Mouse (Mus musculus): ENCODE measurements at regions not wholly inside any gene's neighbourhood (a gene's known extent, or its start where the extent isn't known, plus 50 kb on each side); places are given as distances from the start of the nearest gene placed in this dataset.

DNA sequence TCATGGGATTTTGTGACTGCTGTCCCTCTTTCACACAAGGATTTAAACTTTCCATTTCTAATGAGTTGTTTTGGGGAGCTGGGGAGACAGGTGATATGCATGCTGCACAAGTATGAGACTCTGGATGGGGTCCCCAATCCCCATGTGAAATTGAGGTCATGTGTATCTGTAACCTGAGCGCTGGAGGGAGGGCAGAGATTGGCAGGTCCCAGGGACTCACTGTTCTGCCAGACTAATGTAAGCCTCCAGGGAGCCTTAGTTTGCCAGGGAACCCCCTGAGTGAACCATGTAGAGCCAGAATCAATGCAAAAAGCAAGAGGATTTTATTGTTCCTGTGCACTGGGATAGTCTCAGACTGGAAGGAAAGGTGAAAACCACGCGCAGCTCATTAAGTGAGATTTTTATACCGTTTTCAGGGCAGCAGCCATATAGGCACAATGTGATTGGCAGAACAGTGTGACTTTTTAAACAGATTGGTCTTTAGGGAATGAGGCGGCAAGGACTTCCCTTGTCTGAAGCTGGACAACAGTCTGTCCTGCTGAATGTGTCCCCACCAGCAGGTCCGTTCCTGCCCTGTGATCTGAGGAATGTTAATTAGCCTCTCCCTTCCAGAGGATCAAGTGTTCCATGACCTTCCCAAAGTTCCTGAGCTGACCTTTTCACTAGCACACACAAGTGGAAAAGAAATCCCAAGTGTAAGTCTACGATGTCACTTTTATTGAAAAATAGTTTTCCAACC lies 59.9 kb upstream of the Oxgr1 start:
- intact Hi-C loops (cut with DNase I; ENCODE audit: low total_unique reads) = no loop called here
- DNase-seq = peak; percentile 10

DNA sequence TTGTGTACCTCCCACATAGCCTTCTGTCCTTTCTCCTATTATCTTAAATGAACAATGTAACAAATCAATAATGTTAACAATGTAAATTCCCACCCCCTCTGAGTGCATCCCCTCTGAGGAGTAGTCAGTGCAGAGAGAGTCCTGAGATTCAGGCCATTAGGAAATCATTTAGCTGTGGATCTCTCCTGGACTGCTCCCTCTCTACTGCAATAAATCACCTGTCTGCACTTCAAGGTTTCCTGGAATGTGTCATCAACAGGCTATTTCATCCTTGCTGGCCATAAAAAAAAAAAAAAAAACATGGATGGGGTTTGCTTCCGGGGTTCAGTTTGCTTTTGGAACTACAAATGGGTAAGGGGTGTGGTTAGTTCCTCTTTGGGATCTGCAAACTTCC lies 60.5 kb upstream of the Oxgr1 start:
- DNase-seq = no peak
- intact Hi-C loops (cut with DNase I; ENCODE audit: low total_unique reads) = no loop called here

GRCm38 (mm10) chr14:120109846-120110245 lies 67.6 kb upstream of the Oxgr1 start:
- DNase-seq = no peak
- intact Hi-C loops (cut with DNase I; ENCODE audit: low total_unique reads) = no loop called here

DNA sequence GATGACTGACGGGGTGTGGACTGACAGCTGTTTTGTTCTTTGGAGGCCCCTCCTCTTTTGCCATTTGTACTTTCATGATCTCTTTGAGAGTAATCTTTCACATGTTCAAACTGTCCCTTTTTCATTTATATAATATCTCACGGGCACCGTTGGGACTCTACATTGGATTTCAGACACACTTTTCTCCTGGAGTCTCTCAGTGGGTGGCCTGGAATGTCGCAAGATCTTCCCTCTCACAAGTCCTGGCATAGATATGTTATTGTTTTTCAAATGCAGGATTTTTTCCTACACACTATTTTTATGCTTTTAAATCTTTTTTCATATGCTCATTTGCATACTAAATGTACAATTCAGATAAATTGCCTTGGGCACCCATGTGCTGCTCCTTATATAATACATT lies 71.1 kb upstream of the Oxgr1 start:
- intact Hi-C loops (cut with DNase I; ENCODE audit: low total_unique reads) = no loop called here
- no peak for DNase-seq

DNA sequence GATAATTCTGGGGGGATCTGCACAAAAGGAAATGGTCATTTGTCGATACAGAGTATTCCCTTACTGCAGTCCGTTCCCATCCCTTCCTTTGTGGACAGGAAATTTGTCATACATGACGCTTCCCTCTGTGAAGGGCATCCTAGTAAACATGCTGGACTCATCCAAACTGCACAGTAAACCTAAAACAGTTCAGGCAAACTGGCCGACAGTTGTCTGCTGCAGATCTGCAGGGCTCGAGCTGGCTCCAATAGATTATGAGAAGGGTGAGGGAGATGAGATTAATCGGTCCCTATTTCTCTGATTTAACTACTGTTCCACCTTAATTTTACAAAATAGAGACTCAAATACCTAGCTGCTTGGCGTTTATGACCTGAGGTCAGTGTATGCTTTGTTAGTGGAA lies 76.3 kb upstream of the Oxgr1 start:
- DNase-seq = no peak
- intact Hi-C loops (cut with DNase I; ENCODE audit: low total_unique reads) = no loop called here

- no peak for DNase-seq
- intact Hi-C loops (cut with DNase I; ENCODE audit: low total_unique reads) = no loop called here
Measured at GRCm38 (mm10) chr14:120119094-120119501, 76.9 kb upstream of the Oxgr1 start.

GRCm38 (mm10) chr14:120119506-120119905 lies 77.3 kb upstream of the Oxgr1 start:
- intact Hi-C loops (cut with DNase I; ENCODE audit: low total_unique reads) = no loop called here
- no peak for DNase-seq

DNA sequence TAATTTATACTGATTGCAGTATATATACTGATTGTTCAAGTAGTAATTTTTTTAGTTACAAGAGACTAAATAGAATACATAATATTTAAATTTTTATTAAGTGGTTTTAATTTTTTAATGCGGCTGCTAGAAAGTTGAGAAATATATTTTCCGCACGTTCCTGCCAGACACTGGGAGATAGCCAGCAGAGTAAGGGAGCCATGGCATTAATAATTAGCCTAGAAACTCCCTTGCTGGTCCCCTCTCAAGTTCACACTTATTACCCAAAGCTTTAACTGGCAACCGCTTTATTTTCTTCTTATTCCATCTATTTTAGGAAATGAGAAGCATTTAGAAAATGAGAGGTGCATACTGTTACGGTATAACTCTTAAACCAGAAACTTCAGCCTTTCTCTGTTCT lies 78.0 kb upstream of the Oxgr1 start:
- no peak for DNase-seq
- intact Hi-C loops (cut with DNase I; ENCODE audit: low total_unique reads) = no loop called here

DNA sequence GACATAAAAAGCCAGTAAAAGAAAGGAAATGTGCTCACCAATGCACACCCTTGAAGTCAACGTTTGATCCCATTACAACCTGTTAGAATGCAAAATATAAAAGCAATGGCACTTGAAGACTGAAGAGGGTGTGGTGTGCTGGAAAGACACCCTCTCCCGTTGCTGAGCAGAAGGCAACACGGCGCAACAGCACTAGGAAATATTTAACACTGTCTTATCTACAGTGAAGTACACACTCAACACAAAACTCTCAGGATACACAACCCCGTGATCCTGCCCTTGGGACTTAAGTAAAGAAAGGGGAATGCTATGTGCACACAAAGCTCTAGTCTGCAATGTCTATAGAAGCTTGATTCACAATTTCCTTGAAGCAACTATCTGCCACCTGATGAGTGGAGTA lies 83.1 kb upstream of the Oxgr1 start:
- no peak for DNase-seq
- intact Hi-C loops (cut with DNase I; ENCODE audit: low total_unique reads) = no loop called here

- intact Hi-C loops (cut with DNase I; ENCODE audit: low total_unique reads) = no loop called here
- no peak for DNase-seq
Measured at GRCm38 (mm10) chr14:120127481-120127880, 85.2 kb upstream of the Oxgr1 start.

- no peak for DNase-seq
- intact Hi-C loops (cut with DNase I; ENCODE audit: low total_unique reads) = loop anchor here (10.0 kb wide), 1 partner anchor 50 kb away; no protein-coding TSS in a partner anchor
Measured at GRCm38 (mm10) chr14:120134346-120135008, 92.2 kb upstream of the Oxgr1 start.

- DNase-seq = no peak
- intact Hi-C loops (cut with DNase I; ENCODE audit: low total_unique reads) = loop anchor here (10.0 kb wide), 1 partner anchor 50 kb away; no protein-coding TSS in a partner anchor
Measured at GRCm38 (mm10) chr14:120135198-120135597, 93.0 kb upstream of the Oxgr1 start.

DNA sequence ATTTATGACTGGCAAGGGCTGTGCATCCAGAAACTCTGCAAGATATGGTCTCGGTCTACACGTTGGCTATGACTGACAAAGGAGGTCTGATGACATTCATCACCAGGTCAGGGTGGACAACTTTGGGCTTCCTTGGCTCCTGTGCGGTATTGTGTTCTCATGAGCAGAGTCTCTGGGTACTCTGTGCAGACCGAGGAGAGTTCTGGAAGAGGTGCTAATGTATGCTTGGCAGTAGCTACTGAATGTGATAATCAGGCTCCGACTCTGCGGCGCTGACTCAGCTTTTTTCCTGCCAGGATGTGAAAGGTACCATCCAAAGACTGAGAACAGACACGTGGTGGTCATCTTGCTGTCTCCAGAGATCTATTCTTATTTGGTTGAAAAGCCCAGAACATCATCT lies 94.5 kb upstream of the Oxgr1 start:
- intact Hi-C loops (cut with DNase I; ENCODE audit: low total_unique reads) = loop anchor here (10.0 kb wide), 1 partner anchor 52 kb away; no protein-coding TSS in a partner anchor
- DNase-seq = no peak

GRCm38 (mm10) chr14:120137680-120138136 lies 95.5 kb upstream of the Oxgr1 start:
- intact Hi-C loops (cut with DNase I; ENCODE audit: low total_unique reads) = loop anchor here (10.0 kb wide), 1 partner anchor 53 kb away; no protein-coding TSS in a partner anchor

GRCm38 (mm10) chr14:120138546-120138945 lies 96.3 kb upstream of the Oxgr1 start:
- no peak for DNase-seq
- intact Hi-C loops (cut with DNase I; ENCODE audit: low total_unique reads) = loop anchor here (10.0 kb wide), 1 partner anchor 54 kb away; no protein-coding TSS in a partner anchor

More at GRCm38 (mm10) chr14:120137680-120138136, 95.5 kb upstream of the Oxgr1 start:
- peak; percentile 94 for DNase-seq

GRCm38 (mm10) chr14:120139256-120139655 lies 97.0 kb upstream of the Oxgr1 start:
- DNase-seq = no peak
- intact Hi-C loops (cut with DNase I; ENCODE audit: low total_unique reads) = loop anchor here (10.0 kb wide), 1 partner anchor 54 kb away; no protein-coding TSS in a partner anchor

- no peak for DNase-seq
- intact Hi-C loops (cut with DNase I; ENCODE audit: low total_unique reads) = loop anchor here (10.0 kb wide), 4 partner anchors 55 to 335 kb away; partner anchors contain the start of gene Rap2a
Measured at GRCm38 (mm10) chr14:120139671-120140071, 97.4 kb upstream of the Oxgr1 start.

DNA sequence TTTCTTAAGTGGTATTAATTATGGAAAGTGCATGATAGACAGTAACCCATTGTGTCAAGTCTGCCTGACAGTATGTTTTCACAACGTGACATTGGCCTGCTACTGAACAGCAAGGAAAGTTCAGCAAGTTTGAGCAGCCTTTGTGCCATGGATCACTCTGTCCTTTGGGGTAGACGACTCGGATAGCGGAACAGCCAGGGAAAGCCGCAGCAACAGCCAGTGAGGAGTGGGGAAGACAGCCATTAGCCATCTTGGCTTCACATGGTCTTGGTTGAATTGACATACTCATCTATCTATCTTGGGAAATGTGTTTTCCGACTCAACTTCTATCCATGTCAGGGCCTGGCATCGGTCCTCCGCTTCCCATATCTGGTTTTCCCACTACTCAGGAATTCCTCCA lies 98.0 kb upstream of the Oxgr1 start:
- no peak for DNase-seq
- intact Hi-C loops (cut with DNase I; ENCODE audit: low total_unique reads) = loop anchor here (10.0 kb wide), 3 partner anchors 125 to 335 kb away; partner anchors contain the start of gene Rap2a

GRCm38 (mm10) chr14:120140791-120141747 lies 98.8 kb upstream of the Oxgr1 start:
- no peak for DNase-seq
- intact Hi-C loops (cut with DNase I; ENCODE audit: low total_unique reads) = loop anchor here (10.0 kb wide), 3 partner anchors 124 to 334 kb away; partner anchors contain the start of gene Rap2a
